Mouse (Mus musculus) spleen, postnatal 0 days (tissue): ENCODE measurements around the gene Setd2. TPM values are rescaled to one million over a fixed set of nuclear protein-coding genes. Genes with fewer than 3 reads are reported as not detected.

ENCODE experiments used
- polyA plus RNA-seq: library from polyadenylated mRNA; unstranded; fragments of >200 nt; fragmentation: Nextera tagmentation; extraction: Ambion mirVana; gene quantifications from 2 replicates; pipeline ENCODE4 v1.2.1, GENCODE M21; 2015

The Setd2 gene
- 21.6 and 25.6 TPM in 2 replicates for polyA plus RNA-seq

DNA sequence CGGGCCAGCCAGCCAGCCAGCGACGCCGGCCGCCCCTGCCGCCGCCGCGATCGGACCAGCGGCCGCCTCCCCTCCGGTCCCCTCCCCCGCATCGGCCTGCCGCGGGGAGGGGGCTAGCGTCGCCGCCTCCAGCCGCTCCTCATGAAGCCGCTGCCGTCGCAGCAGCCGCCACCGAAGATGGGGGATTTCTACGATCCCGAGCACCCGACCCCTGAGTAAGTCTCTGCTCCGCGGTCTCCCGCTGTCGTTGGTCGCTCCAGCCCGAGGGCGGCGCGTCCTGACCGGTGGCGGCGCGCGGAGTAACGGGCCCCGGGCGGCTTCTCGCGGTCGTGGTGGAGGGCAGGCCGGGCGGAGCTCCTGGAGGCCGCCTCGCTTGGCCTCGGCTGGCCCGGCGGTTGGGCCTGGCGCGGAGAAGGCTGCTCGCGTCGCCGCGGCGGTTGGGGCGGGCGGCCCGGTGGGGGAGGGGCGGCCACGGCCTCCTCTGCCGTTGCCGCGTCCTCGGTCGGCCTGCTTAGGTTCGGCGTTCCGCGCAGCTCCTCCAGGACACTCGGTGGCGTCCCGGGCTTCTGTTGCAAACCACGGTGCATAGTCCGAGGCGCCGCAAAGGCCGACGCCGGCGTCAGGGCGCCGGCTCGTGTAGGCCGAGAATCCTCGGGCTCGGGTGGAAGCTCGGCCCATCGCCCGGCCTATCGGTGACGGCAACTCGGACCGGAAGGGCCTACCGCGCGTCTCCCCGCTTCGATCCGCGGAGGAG, at the start of gene Setd2:
TSS of gene Setd2 (plus strand) at position 60 of the 754 bp plus-strand sequence.

DNA sequence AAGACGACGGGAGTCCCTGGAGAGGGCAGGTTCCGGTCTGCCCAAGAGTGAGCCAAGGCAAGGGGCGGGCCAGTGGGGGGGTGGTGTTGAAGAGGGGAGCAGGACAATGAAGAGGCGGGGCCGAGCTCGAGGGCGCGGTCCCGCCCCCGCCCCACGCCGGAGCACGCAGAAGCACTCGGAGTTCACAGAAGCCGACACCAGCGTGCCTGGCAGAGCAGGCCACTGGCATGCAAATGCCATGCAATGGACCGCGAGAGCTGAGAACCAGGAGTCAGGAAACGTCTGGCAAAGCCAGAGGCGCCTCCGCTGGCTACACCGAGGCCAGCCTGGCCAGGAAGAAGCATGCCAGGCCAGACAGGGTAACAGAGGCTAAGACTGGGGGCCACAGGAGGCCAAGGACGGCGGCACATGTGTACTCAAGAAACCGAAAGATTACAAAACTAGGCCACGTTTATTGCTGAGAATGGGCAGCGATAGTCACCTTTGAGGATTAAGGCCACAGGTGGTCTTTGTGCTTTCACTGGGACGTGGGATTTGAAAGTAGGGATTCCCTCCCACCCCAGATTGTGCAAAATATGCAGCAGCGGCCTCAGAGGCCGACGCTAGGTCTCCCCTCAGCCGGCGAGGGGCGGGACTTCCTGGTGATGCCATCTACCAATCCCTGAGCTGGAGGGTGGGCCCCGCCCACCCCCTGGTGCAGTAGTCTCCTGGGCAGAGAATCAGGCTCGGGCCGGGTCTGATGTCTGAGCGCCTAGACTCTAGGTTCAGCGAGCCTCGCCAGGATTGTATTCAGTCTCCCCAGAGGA, 92.2 kb downstream of the Setd2 start, which contains the start of gene Nradd:
TSS of gene Nradd (minus strand) at position 92 of the 806 bp plus-strand sequence.

DNA sequence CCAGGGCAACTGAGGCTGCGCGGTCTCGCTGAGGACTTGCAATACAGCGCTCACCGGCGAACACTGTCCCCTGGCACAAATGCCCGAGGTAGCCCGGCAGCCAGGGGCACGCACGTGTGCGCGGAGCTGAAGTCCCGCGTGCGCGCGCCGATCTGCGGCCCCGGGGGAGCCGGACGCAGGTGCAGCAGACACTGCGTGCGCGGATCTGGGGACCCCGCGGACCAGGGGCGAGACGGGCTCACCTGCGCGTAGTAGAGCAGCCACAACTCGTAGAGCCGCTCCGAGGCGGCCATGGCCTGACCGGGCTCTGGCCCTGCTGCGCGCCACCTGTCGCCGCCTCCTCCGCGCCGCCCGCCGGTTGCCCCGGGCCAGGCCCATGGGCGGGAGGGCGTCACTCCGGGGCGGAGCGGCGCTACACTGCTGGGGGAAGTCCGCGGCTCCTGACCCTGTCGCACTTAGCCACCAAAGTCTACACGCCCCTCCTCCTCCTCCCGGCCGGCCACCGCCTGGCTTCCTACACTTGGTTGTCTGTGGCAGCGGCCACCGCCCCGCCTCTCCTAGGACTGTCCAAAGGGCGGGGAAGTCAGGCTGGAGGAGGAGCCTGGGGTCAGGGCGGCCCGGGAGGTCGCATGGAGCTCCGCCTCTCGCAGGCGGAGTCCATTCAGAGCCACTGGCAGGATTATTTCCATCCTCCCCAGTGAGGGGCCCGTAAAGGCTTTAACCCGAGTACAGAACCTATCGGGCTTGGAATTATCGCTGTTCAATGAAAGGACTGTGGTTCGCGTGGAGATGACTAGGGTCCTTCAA, 121.5 kb downstream of the Setd2 start, which contains the start of gene Nbeal2:
TSS of gene Nbeal2 (minus strand) at position 507 of the 807 bp plus-strand sequence.

DNA sequence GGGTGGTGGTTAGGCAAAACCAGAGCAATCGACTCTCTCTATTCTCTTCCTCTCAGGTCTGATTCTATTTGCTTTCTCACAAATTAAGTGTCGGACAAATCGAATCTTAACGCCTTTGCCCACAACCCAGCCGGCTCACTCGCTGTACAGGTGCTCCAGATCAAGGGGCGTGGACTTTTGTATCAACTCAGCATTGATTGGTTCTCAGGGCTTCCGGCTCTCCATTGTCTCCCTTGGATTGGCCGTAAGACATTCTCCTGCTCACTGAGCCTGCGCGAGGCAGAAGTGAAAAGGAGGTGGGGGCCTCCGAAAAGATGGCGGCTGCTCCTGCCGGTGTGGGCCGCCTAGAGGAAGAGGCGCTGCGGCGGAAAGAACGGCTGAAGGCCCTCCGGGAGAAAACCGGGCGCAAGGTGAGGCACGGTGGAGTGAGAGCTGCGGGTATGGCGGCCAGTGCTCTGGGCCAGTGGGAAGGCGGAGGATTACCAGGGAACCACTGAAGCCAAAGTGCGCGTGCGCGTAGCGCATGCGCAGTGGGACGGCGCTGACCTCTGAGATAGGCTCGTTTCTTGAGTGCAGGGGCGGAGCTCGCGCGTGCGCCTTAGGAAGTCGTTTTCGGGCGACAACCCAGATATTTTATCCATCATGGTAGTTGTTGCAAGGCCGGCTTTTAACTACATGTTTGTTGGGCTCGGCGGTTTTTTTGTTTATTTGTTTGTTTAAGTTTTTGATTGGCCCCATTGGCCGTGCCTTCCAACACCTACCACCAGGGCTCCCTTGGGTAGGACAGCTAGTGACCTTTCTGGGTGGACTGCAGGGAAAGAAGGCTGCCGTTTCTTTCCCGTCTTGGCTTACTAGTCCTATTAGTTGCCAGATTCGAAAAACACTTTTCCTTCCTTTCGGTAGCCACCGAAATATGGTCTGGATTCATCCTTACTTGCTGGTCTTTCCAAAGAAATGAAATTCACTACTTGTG, 124.1 kb downstream of the Setd2 start, which contains the start of gene Ccdc12:
TSS of gene Ccdc12 (plus strand) at position 255 of the 973 bp plus-strand sequence.

Other genes with a start within 250 kb of the Setd2 start
- gene Elp6, start 227.4 kb upstream of the Setd2 start, polyA plus RNA-seq = 9.9 and 11.5 TPM in 2 replicates
- 14.5 and 19.0 TPM in 2 replicates for gene Scap, start 199.3 kb upstream of the Setd2 start, polyA plus RNA-seq
- gene Ptpn23, start 124.4 kb upstream of the Setd2 start, polyA plus RNA-seq = 4.5 and 5.6 TPM in 2 replicates
- gene Ngp, start 112.8 kb upstream of the Setd2 start, polyA plus RNA-seq = 845 and 1,245 TPM in 2 replicates
- 4.7 and 4.8 TPM in 2 replicates for gene Klhl18, start 55.9 kb upstream of the Setd2 start, polyA plus RNA-seq
- 0.58 and 0.64 TPM in 2 replicates for gene Kif9, start 55.6 kb upstream of the Setd2 start, polyA plus RNA-seq
- 8.8 and 9.2 TPM in 2 replicates for gene Nradd, start 91.9 kb downstream of the Setd2 start, polyA plus RNA-seq
- 4.9 and 6.2 TPM in 2 replicates for gene Nbeal2, start 121.6 kb downstream of the Setd2 start, polyA plus RNA-seq
- gene Ccdc12, start 123.9 kb downstream of the Setd2 start, polyA plus RNA-seq = 108 and 121 TPM in 2 replicates
- gene Myl3, start 209.3 kb downstream of the Setd2 start, polyA plus RNA-seq = 0.17 TPM in 1 of 2 replicates, not detected in the other
- gene Pth1r, start 214.5 kb downstream of the Setd2 start, polyA plus RNA-seq = 10.2 and 12.6 TPM in 2 replicates